Mouse (Mus musculus) mature B cell (primary cell): ENCODE measurements around the gene Skap1.

Experiments
- in situ Hi-C: fragments of 300-500 bp; cut with MboI; formaldehyde crosslinking; loops from 2 replicates; pipeline ENCODE4 v1.14.3; 2019

Skap1 gene

DNA sequence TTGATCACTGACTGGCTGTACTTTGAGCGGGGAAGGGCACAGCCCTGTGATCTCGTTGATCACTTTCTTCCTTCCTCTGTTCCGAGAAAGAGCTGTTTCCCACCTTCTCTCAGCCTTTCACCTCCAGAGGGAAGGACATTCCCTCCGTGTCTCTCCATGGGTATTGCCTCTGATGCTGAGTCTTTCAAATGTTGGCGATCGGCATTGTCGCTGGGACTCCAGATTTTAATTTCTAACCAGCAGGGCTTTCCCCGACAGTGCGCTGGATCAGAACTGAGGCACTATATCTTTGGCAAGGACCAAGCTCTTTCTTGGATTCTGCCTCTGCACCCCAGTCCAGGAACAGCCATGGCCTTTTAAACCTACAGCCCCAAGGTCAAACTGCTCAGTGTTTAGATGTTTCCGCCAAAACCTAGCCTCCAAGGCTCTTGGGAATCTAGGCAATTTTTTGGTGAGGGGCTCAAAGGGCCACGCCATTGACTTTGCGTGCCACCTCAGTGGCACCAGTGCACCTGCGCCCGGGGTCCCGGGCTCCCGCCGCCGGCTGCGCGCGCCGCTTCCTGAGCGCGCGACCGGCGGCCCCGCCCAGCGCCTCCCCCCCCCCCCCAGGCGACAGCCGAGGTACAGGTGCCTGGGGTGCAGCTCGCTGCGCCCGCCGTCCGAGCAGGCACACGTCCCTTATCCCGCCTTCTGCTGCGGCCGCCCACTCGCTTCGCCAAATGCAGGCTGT lies at the start of gene Skap1:
Gene Skap1, plus strand, starts transcription at position 608 of the 730 bp plus-strand sequence.
- in situ Hi-C loops: no loop called here

DNA sequence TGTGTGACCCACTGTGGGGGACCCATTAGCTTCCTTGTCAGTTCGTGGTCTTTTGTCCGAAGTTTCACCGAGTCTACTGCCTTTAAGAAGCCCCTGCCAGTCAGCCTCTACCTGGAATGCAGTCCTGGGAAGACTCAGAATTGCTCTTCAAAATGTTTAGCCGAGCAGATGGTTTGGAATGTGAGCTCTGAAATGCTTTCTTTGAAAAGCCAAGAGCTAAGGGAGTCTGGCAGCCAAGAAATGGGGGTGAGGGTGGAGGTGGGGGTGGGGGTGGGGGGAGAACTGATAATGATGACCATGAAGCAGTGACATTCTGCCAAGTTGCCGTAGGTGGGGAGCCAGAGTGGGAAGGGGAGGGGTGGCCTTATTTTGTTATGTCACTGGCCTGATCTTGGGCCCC lies 43.3 kb upstream of the Skap1 start:
- in situ Hi-C loops: no loop called here

DNA sequence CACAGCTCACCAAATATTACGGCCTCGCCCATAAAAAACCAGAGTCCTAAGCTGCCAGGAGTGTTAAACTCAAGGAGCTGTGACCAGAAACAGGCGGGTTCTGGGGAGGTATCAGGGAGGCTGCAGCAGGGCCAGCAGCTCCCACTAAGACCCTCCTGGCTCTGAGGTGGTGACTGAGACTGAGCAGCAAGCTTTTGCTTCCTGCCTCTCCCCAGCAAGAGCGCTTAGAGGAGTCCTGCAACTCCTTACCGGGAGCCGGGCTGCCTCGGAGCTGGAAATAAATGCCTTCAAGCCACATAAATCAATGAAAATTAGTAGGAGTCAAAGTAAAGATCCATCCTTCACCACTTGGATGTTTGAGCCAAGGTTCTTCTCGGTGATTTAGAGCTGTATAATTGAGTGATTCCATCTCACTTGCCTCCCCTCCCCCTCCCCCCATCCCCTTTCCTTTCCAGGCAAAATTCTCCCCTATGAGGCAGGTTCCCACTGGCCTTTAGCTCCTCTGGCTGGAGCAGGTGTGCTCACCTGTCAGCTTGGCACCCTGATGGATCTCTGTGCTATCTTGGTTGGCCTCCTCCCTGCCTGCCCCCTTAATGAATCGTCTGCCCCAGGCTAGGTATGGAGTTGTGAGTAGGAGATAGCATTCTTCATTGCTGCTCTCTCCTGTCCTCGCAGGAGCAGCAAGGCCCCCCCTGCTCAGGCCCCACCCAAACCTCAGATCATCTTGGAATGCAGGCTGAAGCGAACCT lies 42.7 kb upstream of the Skap1 start:
- in situ Hi-C loops: no loop called here

DNA sequence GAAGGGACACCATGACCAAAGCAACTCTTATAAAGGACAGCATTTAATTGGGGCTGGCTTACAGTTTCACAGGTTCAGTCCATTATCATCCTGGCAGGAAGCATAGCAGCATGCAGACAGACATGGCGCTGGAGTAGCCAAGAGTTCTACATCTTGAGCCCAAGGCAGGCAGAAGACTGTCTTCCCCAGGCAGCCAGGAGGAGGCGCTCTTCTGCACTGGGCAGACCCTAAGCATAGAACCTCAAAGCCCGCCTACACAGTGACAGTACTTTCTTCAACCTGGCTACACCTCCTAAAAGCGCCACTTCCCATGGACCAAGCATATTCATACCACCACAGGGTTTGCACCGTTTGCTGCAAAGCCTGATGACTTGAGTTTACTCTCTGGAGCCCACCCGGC lies 39.2 kb upstream of the Skap1 start:
- in situ Hi-C loops: no loop called here

DNA sequence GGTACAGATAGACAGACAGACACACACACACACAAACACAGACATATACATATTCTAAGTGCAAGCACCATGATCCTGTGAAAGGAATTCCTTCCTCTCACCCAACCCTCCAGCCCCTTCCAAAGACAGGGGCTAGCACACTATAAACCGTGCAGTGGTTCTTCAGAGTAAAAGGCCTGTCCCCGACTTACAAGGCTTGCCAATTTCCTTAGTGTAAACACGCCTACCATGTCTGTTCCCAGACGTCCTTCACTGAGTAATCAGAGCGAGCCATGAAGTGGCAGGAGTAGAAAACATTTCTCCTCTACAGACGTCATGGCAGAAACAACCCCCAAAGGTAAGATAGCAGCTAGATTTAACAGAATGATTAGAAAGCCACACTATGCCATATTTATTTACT lies 38.2 kb upstream of the Skap1 start:
- in situ Hi-C loops: no loop called here

DNA sequence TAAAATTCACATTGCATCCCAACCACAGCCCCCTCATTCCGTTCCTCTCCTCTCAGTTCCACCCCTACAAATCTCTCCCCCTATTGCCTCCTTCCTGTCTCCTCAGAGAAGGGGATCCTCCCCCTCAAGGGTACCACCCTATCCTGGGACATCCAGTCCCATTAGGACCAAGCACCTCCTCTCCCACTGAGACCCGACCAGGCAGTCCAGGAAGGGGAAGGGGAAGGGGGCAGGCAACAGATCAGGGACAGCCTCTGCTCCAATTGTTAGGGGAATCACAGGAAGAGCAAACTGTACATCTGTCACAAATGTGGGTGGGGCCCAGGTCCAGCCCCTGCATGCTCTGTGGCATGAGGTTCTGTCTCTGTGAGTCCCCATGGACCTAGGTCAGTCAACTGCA lies 37.6 kb upstream of the Skap1 start:
- in situ Hi-C loops: no loop called here

DNA sequence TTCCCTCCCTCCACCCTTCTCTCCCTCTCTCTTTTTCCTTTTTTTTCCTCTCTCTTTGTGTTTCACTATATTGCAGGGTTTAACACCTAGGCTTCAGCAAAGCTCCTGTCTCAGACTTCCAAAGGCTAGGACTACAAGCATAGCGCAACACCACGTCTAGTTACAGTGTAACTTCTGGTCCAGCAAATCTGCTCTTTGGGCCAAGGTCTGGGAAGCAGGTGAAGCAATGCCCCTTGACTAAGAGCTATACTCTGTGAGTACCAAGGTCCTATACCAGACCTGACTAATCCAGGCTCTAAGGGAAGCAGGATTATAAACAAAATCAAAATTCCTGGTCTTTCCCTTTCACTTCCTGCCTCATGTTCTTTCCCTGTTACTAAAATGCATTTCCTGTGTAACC lies 35.3 kb upstream of the Skap1 start:
- in situ Hi-C loops: no loop called here

DNA sequence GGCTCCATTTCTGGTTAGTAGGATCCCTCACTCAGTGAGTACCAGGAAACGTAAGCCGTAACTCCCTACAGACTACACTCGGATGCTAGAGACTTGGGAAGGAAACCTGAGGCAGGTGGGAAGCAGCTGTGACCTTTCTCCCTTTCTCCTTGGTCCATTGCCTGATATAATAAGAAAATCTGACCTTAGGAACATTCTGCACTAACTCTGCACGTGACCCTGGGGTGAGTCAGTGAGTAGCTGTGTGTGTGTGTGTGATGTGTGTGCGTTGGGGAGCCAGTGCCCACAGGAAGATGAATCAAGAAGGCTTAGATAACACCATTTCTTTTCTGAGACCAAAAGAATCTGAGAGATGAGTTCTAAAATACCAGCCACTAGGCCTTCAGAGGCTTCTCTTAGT lies 34.5 kb upstream of the Skap1 start:
- in situ Hi-C loops: no loop called here

DNA sequence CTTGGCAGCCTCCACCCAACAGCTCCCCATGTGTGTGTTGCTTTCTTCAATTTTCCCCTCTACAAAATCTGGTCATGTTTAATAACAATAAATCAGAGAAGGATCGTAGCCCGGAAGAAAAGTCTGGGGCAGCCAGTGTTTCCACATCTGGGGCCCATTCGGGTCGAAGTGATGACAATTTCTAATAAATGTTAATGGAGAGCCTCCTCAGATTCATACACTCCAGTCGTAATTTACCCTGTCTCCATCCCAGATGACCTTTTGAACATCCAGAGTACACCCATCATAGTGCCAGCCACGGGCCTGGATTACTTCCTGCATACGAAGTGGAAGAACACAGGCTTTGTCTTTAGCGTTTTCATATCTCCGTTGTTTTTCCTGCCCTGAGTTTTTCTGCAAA lies 32.5 kb upstream of the Skap1 start:
- in situ Hi-C loops: no loop called here

DNA sequence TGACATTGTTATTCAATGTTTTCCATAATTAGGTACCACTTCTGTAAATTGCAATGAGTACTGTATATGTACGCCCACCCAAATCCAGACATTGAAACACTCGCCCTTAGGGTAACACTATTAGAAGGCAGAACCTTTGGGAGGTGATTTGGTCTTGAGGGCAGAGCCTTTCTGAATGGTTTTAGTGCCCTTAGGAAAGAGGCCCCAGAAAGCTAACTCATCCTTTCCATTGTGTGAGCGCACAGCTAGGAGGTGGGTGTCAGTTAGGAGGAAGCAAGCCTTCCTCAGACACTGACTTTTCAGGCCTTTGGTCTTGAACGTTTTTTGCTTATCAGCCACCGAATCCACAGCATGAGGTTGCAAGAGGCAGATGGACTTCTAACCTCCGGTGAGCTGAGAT lies 29.5 kb upstream of the Skap1 start:
- in situ Hi-C loops: no loop called here

DNA sequence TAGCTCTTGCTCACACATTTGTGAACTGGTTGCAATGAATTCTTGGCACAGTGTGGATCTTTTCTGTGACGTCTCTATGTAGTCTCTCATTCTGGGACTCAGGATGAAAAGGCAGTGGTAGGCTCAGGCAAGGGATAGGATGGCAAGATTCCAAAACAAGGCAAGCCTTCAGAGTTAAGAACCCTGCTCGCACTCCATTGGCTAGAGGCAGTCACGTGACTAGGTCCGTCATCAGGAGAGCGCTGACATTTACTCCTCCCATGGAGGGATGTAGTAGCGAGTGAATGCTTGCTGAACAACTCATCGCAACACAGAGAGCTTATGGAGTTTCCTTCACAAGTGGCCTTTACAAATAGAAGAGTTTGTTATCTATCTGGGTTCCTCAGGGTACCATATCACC lies 27.9 kb upstream of the Skap1 start:
- in situ Hi-C loops: no loop called here

DNA sequence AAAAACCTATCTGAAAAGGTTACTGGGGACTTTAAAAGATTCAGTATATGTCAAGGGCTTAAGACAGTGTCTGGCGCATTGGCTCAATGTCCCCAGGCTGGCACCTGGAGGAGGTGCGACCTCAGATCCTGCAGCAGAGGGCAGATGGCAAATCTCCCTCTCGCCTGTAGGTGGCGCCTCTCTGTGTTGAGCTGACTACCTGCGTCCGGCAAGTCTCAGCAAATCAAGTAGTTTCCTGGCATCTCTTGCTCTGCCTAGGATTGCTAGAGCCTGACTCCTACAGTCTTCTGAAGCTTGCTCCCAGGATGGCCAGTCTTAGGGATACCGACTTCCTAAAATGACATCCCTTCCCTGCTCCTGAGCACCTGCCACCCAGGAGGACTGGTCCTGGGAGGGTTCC lies 25.6 kb upstream of the Skap1 start:
- in situ Hi-C loops: no loop called here

DNA sequence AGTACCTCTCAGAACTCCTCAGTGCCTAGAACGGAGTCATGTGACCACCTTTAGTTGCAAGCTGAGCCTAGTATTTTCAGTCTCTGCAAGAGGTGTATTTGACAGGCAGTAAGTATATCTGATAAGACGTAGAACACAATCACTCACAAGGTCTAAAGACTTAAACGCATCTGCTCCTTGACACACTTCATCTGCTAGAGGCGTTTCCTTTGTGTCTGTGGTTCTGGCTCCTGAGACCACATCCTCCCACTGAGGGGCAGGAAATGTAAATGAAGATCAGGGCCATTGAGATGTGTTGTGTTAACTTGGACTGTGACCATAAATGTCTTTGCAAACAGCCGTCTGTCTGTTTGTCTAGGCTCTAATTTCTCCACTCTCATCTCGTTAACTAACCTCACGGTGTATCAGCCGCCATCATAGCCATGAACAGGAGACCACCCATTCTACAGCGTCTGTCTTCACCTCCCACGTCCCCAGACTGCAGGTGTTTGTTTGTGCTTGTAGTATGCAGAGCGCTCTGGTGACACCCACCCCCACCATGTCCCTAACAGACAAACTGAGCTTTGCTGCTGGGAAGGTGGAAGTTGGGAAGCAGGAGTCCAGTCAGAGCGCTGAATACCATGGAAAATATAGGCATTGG lies 22.7 kb upstream of the Skap1 start:
- in situ Hi-C loops: no loop called here

DNA sequence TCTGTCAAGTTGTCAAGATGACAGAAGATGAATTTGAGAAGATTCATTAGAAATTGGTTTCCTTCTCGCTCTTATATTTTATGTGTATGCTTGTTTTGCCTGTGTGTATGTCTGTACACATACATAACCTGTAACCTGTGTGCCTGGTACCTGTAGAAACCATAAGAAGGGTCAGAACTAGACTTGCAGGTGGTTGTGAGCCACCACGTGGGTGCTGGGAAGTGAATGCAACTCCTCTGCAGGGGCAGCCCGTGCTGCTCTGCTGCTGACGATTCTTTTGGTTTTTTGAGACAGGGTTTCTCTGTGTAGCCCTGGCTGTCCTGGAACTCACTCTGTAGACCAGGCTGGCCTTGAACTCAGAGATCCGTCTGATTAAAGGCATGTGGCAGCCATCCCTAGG lies 21.9 kb upstream of the Skap1 start:
- in situ Hi-C loops: no loop called here

DNA sequence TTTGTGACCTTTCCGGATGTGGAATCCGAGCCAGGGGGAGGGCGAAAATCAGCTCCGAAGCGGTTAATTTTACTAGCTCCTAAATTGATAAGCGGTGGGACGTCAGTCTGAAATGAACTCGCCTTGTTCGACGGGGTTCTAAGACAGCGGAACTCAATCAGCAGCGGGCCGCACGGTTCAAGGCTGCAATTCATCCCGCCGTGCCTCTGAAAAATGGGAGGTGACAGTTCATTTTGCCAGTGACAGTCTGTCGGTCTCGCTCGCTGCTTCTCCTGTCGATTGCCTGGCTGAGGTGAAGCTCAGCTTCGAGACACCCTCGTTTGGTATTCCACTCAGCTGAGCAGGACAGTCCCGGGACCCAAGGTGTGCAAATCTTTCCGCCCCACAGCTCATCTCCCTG lies 16.5 kb upstream of the Skap1 start:
- in situ Hi-C loops: no loop called here

DNA sequence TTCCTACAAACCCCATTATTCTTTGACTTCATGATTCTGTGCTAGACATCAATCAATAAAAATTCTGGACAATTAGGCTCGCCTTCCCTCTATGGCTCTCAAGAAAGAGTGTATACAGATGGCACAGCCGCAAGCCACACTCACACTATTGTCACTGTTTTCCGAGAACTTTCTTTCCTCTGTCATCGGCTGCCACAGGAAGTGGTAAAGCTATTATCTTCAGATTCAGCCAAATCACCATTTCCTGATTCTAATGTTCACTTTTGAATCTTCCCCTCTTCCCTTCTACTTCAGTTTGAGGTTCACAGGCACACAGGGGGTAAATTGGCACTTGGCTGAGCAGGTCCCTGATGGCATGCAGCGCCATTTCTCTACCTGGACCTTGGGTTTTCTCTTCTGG lies 9.3 kb upstream of the Skap1 start:
- in situ Hi-C loops: no loop called here

DNA sequence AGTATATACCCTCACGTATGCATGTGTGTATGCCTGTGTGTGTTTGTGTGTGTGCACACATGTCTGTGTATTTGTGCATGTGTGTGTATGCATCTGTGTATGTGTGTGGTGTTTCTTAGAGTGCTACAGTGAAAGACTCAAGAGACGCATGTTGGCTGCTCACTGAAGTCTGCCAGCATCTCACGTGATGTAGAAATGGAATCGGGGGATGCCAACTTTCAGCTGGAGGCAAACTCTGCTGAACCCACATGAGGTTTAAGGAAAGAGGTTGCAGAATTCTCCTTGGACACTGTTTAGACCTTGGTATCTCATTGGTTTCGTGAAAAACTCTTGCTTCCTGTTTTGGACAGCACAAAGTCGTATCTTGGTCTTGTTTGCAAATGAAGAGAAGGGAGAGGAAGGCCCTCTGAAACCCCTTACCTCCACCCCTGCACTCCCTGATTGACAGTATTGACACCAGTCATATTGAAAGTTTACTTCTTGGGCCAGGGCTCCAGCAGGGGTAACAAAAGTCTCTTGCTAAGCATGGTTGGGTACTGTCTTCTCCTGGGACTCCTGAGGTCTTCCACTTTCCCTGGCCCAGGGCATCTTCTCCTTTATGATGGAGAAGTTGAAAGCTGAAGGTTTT lies 8.6 kb upstream of the Skap1 start:
- in situ Hi-C loops: no loop called here

DNA sequence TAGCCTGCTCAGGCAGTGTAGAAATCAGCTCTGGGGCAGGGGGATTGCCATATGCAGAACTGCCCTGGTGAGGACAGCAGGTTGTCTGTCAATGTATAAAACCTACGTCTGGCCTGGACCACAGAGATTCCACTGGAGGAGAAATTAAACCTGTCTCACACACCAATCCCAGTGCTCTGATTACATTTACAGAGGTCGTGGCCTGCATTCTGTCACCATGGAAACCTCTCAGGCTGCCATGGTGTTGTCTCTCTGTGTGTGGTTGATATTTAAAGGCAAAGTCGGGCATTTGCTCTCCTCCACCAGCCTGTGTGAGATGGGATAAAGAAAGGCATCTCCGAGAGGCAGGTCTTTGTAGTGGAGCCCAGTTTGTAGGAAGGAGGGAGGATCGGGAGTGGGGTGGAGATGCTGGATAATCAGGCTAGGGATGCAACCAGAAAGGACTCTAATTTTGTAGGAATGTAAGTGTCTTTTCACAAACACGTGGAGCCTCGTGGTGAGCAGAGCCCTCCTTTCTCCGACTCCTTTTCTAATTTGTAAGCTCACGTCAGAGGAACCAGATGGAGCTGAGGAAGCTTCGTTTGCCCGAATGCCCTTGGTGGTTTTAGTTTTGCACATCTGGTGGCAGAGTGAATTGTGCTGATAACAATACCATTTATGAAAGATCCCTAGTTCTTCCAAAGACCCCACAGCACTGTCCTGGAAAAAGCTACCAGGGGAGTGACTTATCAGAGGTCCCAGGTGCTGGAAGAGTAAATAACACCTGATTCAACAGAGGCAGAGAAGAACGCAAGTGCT lies 7.7 kb upstream of the Skap1 start:
- in situ Hi-C loops: no loop called here

DNA sequence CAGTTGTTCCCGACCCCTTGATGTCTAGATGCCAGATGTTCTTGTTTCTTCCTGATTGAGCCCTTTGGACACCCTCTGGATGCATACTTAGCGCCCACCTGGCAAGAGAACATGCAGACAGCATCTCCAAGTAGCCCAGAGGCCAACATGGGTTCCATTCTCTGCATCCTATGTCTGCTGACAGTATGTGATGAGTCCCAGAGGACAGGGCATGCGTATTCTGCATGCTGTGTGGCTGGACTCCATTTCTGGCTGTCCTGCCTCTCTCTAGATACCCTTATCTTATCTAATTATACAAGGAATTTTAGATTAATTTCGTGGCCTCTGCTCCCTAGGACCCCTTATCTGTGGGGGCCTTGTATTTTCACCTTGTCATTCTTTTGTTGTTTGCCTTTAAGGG lies 2.6 kb upstream of the Skap1 start:
- in situ Hi-C loops: no loop called here

DNA sequence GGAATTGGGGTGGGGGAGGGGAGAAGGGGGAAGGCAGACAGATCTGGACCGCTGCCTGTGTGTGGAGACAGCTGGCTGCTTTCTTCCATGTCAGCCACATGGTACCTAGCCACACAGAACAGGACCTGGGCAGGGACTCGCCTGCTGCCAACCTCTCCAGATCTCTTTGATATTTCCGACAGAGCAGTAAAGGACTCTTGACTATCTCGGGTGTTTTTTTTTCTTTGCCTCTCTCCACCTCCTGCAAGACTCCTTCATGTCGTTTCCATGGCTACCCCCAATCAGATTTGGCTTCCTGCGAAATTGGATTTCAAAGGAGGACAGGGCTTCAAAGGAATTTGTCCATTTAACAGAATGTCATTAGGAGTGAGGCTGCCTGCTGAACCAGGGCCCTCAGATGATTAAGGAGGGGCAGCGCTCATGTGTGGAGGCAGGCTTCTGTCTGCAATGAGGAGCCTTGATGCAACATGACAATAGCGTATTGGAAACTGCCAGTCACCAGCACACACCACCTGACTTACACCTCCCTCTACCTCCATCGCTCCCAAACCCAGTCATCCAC lies 2.1 kb upstream of the Skap1 start:
- in situ Hi-C loops: no loop called here

DNA sequence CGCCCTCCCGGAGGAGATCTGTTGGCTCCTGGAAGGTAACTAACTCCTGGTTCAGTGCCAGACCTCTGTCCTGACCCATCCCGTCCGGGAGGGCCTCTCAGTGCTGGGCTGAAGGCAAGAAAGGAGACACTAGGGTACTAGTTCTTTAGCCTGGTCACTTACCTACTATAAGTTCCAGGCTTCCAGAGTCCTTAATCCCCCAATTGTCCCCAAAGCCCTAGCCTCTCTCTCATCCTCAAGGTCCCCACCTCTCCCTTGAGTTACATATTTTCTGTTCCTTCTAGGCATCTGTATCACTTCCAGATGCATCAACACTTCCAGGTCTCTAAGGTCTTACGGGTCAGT lies 295 bp downstream of the Skap1 start:
- in situ Hi-C loops: no loop called here
